Mouse (Mus musculus): ENCODE results near the gene Fam19a2.

The Fam19a2 gene

DNA sequence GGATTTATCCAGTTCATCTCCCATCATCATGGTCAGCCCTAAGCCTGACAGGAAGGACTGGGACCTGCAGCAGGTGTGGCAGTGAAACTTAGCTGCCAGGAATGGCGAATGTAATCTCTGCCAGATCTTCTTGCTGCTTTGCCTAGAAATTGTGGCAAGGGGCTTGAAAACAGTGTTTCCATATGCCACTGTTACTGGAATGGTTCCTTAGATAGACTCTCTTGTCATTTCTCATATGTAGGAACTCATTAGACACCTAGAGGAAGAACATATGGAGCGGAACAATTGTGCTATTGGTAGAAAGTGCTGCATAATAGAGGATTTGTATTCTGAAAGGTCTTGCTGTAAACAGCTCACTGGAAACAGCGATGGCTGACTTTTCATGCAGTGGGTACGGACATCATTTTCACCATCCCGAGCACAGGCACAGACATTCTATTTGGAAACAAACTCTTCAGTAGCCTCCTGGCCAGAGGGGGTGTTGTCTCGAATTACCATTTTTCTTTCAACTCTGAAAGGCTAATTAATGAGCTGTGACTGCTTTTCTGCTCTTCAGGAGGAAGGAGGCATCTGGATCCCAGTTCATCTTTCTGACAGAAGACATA, 488.0 kb downstream of the Fam19a2 start:
- no peak for DNase-seq

DNA sequence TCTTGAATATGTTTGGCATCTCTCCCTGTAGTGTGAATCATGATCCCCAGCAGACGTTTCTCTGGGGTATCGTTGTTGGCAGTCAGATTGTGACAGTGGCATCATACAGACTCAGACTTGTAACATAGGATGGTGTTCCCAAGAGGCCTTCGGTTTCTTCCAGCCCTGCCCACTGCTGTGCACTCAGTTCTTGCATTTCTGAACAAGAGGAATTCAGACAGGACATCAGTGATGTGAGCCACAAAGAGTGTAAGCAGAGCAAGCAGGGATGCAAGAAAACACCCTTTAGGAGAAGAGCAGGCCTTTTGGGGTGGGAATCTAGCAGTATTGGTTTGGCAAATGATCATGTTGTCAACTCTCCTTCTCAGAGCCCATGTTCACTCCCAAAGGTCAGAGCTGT, 489.0 kb downstream of the Fam19a2 start:
- DNase-seq, result no peak

- no peak for DNase-seq
Measured at GRCm38 (mm10) chr10:123753996-123754395, 490.2 kb downstream of the Fam19a2 start.

DNA sequence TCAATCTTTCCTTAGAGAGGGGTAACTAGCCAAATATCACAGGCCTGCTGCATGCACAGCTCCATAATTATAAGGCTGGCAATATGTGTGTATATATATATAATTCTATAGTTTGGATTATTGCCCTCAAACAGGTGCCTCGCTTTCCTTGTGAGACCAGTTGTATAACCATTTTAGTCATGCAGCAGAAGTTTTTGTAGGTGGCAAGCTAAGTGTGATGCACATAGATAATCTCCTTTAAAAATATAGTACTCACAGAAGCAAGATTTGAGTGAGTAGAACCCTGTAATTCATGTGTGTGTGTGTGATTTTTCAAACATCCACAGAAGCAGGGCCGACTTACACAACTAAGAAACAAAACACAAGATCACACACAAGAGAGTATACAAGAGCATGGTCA, 525.6 kb downstream of the Fam19a2 start:
- no peak for DNase-seq

Data from right cerebral cortex, adult 18-20 months (tissue).